Mouse (Mus musculus): Measurements from ENCODE around the gene L2hgdh.

The L2hgdh gene

DNA sequence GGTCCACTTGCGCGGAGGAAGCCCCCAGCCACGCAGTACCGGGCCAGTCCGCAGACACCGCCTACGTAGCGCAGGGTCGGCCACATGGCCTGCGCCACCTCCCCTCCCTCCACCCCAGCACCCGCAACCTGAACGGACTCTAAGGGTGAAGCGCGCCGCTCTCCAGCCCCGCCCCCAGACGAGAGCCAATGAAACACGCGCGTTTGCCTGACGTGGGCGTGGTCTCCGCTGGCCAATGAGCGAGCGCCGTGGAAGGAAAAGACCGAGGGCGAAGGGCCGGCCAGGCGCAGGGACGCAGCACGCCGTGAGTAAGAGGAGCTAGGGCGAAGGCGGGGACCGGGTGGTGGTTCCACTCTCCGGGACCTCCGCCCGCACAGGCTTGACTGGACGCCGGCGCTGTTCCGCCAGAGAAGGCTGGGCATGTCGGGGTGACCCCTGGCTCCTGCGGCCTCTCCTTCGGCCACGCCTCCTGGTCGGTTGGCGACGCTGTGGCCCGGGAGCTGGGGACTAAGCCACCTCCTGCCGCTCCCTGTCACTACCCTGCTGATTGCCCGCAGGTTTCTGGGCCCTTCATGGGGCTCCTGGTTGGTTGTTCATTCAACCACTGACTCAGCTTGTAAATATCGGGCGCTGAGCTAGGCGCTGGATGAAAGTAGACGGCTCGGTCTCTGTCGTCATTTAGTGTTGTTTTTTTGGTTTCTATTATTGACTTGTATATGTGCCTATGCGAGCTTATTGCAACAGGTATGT lies at the start of gene L2hgdh, which contains the start of gene Atp5s:
L2hgdh (minus strand) TSS at position 163 of the 750 bp plus-strand sequence.
Atp5s (plus strand) TSS at position 240 of the 750 bp plus-strand sequence.
- peak; percentile 98 for DNase-seq (ENCODE audit: extremely low spot score)

DNA sequence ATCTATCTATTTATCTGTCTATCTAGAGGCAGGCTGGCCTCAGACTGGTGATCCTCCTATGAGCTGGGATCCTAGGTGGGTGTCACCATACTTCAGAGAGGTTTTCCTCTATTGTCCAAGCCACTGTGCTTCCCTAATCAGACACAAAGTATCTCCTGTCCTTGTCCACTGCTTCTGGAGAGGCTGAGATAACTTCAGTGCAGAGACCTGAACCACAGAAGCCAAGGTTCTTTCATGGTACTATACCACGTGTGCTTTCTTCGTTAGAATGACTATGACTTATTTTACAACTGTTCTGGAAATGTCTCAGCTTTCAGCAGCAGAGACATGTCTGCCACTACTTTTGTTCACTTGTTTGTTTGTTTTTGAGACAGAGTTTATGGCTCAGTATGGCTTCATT lies 44.2 kb upstream of the L2hgdh start:
- no peak for DNase-seq (ENCODE audit: extremely low spot score)

GRCm38 (mm10) chr12:69767476-69768258 lies 43.0 kb upstream of the L2hgdh start:
- DNase-seq (ENCODE audit: extremely low spot score): no peak

DNA sequence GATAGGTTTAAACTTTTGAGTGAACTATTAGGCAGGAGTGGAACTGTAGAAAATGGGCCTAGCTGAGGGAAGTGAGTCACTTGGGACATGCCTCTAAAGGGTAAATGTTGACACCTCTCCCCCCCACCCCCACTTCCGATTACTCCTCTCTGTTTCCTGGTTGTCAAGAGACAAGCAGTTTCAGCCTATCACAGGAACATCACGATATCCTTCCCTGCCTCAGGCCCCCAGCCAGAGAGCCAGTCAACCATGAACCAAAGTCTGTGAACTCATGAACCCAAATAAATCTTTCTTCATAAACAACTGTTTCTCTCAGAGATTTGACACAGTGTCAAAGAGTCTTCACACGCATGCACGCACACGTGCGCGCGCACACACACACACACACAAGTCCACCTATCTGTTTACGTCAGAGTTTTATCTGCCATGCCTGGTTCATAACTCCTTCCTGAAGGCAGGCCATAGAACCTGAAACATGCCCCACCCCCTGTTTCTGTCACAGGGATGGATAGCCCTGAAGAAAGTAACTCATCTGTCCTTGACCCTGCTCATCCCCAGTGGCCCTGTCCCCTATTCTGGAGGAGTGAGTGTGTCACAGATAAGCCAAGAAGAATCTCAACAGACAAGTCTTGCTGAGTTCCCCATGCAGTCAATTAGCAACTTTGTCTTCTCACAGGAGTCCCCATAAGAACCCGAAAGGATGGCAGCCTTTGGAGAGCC lies 41.7 kb upstream of the L2hgdh start:
- DNase-seq (ENCODE audit: extremely low spot score): no peak

- no peak for DNase-seq (ENCODE audit: extremely low spot score)
These were observed 40.9 kb upstream of the L2hgdh start for GRCm38 (mm10) chr12:69765543-69765942.

DNA sequence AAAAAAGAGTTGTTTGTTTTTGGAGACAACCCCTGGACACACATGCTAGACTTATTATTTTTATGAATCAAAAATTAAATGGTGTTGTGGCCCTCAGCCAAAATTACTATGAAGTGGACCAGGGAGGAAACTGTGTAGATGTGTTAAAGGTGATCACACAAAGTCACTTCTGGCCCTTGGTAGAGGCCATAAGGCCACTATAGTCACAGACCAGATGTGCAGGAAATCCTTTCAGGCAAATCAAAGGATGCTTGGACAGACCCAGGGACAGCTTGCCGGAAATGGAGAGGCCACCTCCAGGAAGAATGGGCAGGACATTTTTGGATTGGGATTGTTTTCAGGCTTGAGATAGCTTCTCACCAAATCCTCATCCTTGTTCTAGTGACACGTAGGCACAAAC lies 36.9 kb upstream of the L2hgdh start:
- no peak for DNase-seq (ENCODE audit: extremely low spot score)

DNA sequence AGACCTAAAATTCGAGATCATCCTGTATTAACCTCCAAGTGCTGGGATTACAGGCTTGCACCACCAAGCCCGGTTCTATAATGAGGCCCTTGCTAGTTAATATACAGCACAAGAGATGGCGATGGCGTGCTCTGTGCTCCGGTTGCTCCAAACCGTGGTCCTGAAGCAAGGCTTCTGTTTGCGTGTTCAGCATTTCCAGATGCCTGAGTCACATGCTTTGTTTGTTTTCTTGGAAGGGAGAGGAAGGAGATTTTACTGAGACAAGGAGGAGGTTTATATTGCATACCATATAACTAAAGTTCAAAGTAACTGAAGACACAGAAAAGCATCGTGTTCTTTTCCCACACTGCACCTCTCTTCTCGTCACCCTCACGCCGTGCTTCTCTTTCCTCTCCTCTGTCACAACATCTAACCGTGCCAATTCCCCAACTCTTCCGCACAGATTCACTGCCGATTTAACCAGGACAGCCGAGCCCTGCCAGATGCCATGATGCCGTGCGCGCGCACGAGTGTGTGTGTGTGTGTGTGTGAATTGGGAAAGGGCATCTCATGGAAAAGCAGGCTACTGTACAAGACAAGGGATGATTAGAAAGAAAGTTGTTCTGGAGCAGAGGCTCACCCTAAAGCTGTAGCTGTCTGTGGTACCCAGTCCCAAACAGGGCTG lies 36.2 kb upstream of the L2hgdh start:
- DNase-seq (ENCODE audit: extremely low spot score): no peak

DNA sequence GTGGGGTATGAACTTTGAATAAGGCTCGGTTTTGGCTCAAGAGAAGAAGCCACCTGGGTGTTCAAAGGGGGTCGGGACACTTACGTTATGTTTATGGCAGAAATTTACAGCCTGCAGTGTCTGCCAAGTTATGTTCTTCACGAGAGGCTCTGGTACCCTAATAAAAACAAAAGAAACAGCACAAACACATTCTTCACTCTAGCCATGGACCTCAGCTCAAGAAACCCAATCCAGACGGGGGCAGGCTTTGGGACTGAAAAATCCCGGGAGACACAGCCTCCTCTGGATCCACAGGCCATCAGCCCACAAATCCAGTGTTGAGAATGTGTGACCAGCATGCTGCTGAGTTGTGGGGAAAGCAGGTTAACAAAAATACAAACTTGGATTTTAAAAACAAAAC lies 35.3 kb upstream of the L2hgdh start:
- no peak for DNase-seq (ENCODE audit: extremely low spot score)

GRCm38 (mm10) chr12:69759267-69759885 lies 34.7 kb upstream of the L2hgdh start:
- peak; percentile 25 for DNase-seq (ENCODE audit: extremely low spot score)

DNA sequence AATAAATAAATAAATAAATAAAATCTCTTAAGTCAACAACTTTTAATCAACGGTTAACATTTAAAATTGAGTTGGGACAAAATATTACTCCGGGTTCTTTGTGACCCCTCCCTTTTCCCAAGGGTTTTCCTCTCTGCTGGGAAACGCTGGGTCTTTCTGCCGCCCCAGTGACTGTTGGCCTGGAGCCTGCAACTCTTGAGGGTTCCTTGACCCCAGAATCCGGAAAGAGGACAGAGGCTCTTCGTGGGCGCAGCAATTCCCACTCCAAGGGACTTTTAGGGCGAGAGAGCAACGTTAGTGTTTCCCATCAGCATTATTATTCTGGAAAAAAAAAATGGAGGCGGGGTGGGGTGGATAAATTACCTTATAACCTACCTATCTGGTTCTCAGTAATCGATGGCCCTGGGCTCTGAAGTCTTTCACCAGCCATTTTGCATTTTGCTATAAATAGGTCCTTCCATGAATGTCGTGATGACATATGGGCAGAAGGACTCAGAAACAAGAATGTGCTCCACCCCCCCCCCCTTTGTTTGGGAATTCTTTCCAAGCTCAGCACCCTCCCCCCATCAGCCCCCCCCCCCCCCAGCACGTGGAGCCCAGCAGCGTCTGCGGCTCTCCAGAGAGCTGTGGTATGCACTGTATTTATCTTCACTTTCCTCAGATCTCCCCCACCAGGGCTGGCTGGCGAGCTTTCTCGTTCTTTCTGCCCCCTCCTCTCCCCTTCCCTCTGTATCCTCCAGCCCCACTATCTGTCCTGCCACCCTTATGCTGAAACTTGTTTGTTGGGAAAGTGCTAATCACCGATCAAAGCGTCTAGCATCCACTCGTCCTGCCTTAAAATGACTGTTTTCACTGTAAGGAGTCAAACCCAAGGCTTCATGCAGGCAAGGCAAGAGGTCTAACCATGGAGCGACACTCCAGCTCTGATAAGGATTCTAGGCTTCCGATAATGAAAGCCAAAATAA lies 33.8 kb upstream of the L2hgdh start:
- peak; percentile 66 for DNase-seq (ENCODE audit: extremely low spot score)

- peak; percentile 82 for DNase-seq (ENCODE audit: extremely low spot score)
These were observed 32.9 kb upstream of the L2hgdh start for GRCm38 (mm10) chr12:69757418-69758141.

DNA sequence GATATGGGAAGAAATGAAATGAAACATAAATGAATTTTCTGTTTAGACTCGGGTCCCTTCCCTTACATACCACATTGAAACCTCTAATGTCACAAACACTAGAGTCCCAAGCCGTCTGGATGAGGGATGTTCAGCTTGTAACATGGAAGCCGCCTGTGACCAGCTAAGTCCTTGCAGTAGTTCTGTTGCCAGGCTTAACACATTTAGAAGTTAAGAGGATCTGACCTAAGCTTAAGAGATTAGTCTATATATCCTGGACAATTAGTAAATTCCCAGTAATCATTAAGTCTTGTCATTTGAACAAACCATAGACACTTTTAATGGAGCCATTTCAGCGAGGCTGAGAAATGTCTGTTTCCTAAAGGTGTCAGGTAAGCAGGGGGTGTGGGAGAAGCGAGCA lies 31.3 kb upstream of the L2hgdh start:
- DNase-seq (ENCODE audit: extremely low spot score): no peak

GRCm38 (mm10) chr12:69753936-69754335 lies 29.3 kb upstream of the L2hgdh start:
- no peak for DNase-seq (ENCODE audit: extremely low spot score)

GRCm38 (mm10) chr12:69751864-69752341 lies 27.2 kb upstream of the L2hgdh start:
- DNase-seq (ENCODE audit: extremely low spot score): peak; percentile 49

DNA sequence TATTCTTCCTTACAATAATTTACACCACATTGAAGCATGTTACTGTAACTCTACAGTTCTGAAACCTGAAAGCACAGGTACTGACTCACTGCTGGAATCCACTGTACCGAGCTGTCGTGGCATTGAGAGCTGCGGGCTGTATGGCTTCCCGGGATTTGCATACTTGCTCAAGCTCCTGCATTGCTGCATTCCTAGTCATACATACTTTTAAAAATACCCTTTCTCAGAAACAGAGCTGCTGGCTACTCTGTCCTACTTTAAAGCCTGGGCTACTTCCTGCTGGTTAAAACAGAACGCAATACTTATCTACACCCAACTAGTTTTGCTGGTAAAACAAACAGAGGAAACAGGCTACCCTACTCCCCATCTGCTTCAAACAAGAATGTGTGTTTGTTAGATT lies 19.5 kb upstream of the L2hgdh start:
- no peak for DNase-seq (ENCODE audit: extremely low spot score)

GRCm38 (mm10) chr12:69741965-69742364 lies 17.3 kb upstream of the L2hgdh start:
- no peak for DNase-seq (ENCODE audit: extremely low spot score)

DNA sequence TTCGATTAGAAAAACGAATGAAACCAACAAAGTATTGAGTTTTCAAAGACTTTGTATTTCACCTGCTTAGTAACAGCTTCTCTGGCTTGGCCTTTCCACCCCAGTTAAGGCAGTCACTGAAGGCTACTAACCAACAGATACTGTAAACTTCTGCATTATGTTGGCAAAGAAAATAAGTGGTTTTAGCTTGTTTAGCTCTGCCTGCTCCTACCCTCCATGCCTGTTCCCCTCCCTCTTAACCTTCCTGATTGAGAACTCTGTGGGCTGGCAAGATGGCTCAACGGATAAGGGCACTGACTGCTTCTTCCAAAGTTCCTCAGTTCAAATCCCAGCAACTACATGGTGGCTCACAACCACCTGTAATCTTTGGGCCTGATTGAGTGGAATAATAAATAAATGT lies 9.2 kb upstream of the L2hgdh start:
- DNase-seq (ENCODE audit: extremely low spot score): no peak

GRCm38 (mm10) chr12:69733518-69733917 lies 8.8 kb upstream of the L2hgdh start:
- DNase-seq (ENCODE audit: extremely low spot score): no peak

DNA sequence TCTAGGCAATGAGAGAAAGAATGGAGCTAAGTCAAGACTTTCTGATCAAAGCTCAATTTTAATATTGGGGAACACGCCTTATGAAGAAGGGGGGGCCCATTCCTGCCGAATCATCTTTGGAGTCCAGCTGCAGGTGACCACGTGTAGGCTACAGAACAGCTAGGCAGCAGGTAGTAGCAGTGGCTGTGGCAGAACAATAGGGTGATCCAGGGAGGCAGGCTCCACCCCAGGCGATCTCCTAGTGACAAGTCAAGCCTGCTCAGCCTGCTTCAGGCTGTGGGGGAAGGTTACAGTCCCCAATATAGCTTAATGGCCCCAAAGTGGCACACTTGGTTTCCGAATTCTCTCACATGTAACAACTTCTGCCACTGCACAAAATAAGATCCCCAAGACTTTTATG lies 7.5 kb upstream of the L2hgdh start:
- no peak for DNase-seq (ENCODE audit: extremely low spot score)
